Mouse (Mus musculus) ES-E14 (cell line): Measurements from ENCODE around the gene Ankle1. TPM values are rescaled to one million over a fixed set of nuclear protein-coding genes. Genes with fewer than 3 reads are reported as not detected.

Experiments used
- DNase-seq: peaks from one replicate; pipeline ENCODE4 v3.0.0-alpha.2; 2013; ENCODE audit warnings: low read depth, low spot score
- H3K27ac ChIP-seq: 2 replicates; pipeline ENCODE4 v1.5.1; 2012; ENCODE audit warnings: low read depth, mild to moderate bottlenecking, low read length, moderate library complexity, mixed read lengths; ENCODE audit not compliant: poor library complexity, insufficient read depth, severe bottlenecking
- H3K36me3 ChIP-seq: 2 replicates; pipeline ENCODE4 v1.6.1; 2012; ENCODE audit warnings: mild to moderate bottlenecking, low read length, moderate library complexity, mixed read lengths; ENCODE audit not compliant: control insufficient read depth, poor library complexity, insufficient read depth, severe bottlenecking
- H3K4me1 ChIP-seq, 2 experiments: fragments of 150-350 bp in 1 of 2; sonication (generic) in 1 of 2; 2 replicates each; pipeline ENCODE4 v1.6.1; 2012; ENCODE audit warnings: low read length in 2 of 2, mild to moderate bottlenecking in 1 of 2, mixed read lengths in 1 of 2; ENCODE audit not compliant: control insufficient read depth in 2 of 2, insufficient read depth in 2 of 2, poor library complexity in 1 of 2
- H3K4me3 ChIP-seq, 2 experiments: fragments of 150-350 bp in 1 of 2; sonication (generic) in 1 of 2; 2 replicates each; pipeline ENCODE4 v1.5.1; 2012; ENCODE audit warnings: low read length in 2 of 2, low read depth in 1 of 2, mild to moderate bottlenecking in 1 of 2, mixed read lengths in 1 of 2; ENCODE audit not compliant: insufficient read depth in 1 of 2, poor library complexity in 1 of 2, severe bottlenecking in 1 of 2
- H3K9ac ChIP-seq: 2 replicates; pipeline ENCODE4 v1.6.1; 2012; ENCODE audit warnings: low read depth, mild to moderate bottlenecking, low read length, mixed read lengths; ENCODE audit not compliant: poor library complexity, insufficient read depth, severe bottlenecking
- H3K9me3 ChIP-seq: fragments of 150-350 bp; sonication (generic); 2 replicates; pipeline ENCODE4 v1.6.1; 2012; ENCODE audit warnings: low read depth, mild to moderate bottlenecking, low read length; ENCODE audit not compliant: control insufficient read depth, insufficient read depth
- CHD2 ChIP-seq: IDR thresholded peaks from 2 replicates; pipeline ENCODE4 v1.6.1; 2014; ENCODE audit warnings: mild to moderate bottlenecking, low read depth, low read length, inconsistent platforms
- HCFC1 ChIP-seq: IDR thresholded peaks from 2 replicates; pipeline ENCODE4 v1.6.1; 2012; ENCODE audit warnings: low read length, inconsistent platforms, borderline replicate concordance; ENCODE audit not compliant: insufficient read depth
- MAFK ChIP-seq: IDR thresholded peaks from 2 replicates; pipeline ENCODE4 v1.6.1; 2014; ENCODE audit warnings: mild to moderate bottlenecking, low read depth, low read length, inconsistent platforms; ENCODE audit not compliant: insufficient read depth
- ZC3H11A ChIP-seq: IDR thresholded peaks from 2 replicates; pipeline ENCODE4 v1.6.1; 2012; ENCODE audit warnings: low read depth, mild to moderate bottlenecking, inconsistent platforms, low read length, borderline replicate concordance
- ZNF384 ChIP-seq: IDR thresholded peaks from 2 replicates; pipeline ENCODE4 v1.6.1; 2012; ENCODE audit warnings: low read depth, low read length, inconsistent platforms
- in situ Hi-C, 2 experiments: fragments of 600-800 bp; cut with MboI; formaldehyde crosslinking; loops; one replicate each; pipeline ENCODE4 v1.15.1; 2025; ENCODE audit warnings: low sequenced_read_pairs in 2 of 2, inconsistent platforms in 1 of 2; ENCODE audit not compliant: unreplicated experiment in 2 of 2
- total RNA-seq: library from RNA; depleted of rRNA; stranded (reverse); fragments of 300-350 nt; gene quantifications from 2 replicates; pipeline ENCODE4 v1.2.3, GENCODE M21; 2012

The Ankle1 gene
- total RNA-seq, 1 experiment = 28.9 TPM

GRCm38 (mm10) chr8:71403107-71403885, 2.5 kb upstream of the Ankle1 start:
- Histone ChIP-seq H3K36me3 (peaks cover 36% of the 10 kb centered on the region), H3K27ac (no peak overlapping the region), H3K9me3 (no peaks in the 10 kb centered on the region), H3K4me3 (no peak overlapping the region), H3K9ac (no peak overlapping the region), H3K4me1 (peaks cover 4 to 17% of the 10 kb centered on the region in 2 experiments; a peak in 3 of 4 replicates)
- in situ Hi-C loops = no loop called here
- no peak for DNase-seq
- TF ChIP-seq MAFK (no peak), ZC3H11A (no peak), CHD2 (no peak), ZNF384 (no peak), HCFC1 (no peak)

GRCm38 (mm10) chr8:71404011-71404410, 1.8 kb upstream of the Ankle1 start:
- TF ChIP-seq ZC3H11A = no peak
- no peak for TF ChIP-seq CHD2
- no peak for TF ChIP-seq MAFK
- TF ChIP-seq ZNF384 = no peak
- no peak for TF ChIP-seq HCFC1
- H3K4me1 ChIP-seq = peaks cover 4 to 17% of the 10 kb centered on the region in 2 experiments; a peak in 3 of 4 replicates
- H3K9me3 ChIP-seq = no peaks in the 10 kb centered on the region
- peaks cover 39% of the 10 kb centered on the region for H3K36me3 ChIP-seq
- DNase-seq = no peak
- in situ Hi-C loops = no loop called here
- H3K9ac ChIP-seq = no peak overlapping the region
- H3K4me3 ChIP-seq = no peak overlapping the region
- no peak overlapping the region for H3K27ac ChIP-seq

- H3K9me3 ChIP-seq = no peaks in the 10 kb centered on the region
- peak overlapping the region; percentile 74 for H3K9ac ChIP-seq
- no peak for DNase-seq
- in situ Hi-C loops = no loop called here
- H3K36me3 ChIP-seq = peaks cover 41% of the 10 kb centered on the region
- peaks cover 4 to 15% of the 10 kb centered on the region in 2 experiments; a peak in 3 of 4 replicates for H3K4me1 ChIP-seq
- TF ChIP-seq HCFC1 = no peak
- TF ChIP-seq MAFK = peak; percentile 72
- TF ChIP-seq ZNF384 = no peak
- H3K27ac ChIP-seq = no peak overlapping the region
- H3K4me3 ChIP-seq = peak overlapping the region; percentile 70 to 84
Measured at GRCm38 (mm10) chr8:71404951-71405351, 859 bp upstream of the Ankle1 start.

GRCm38 (mm10) chr8:71406099-71407015, 547 bp downstream of the Ankle1 start:
- H3K9ac ChIP-seq = peak overlapping the region; percentile 89
- peak overlapping the region; percentile 80 to 84 for H3K4me3 ChIP-seq
- no peak overlapping the region for H3K27ac ChIP-seq
- TF ChIP-seq ZC3H11A = no peak
- no peak for TF ChIP-seq CHD2
- 0 out of 2 replicates have a peak, but pooled peaks have one; percentile 0 for TF ChIP-seq HCFC1
- TF ChIP-seq ZNF384 = no peak
- TF ChIP-seq MAFK = no peak
- DNase-seq = no peak
- in situ Hi-C loops = no loop called here
- H3K36me3 ChIP-seq = peaks cover 36% of the 10 kb centered on the region
- H3K4me1 ChIP-seq = peaks cover 4 to 15% of the 10 kb centered on the region in 2 experiments; a peak in 3 of 4 replicates
- H3K9me3 ChIP-seq = no peaks in the 10 kb centered on the region
